Mouse (Mus musculus): ENCODE measurements around the gene Rtkn2.

DNA sequence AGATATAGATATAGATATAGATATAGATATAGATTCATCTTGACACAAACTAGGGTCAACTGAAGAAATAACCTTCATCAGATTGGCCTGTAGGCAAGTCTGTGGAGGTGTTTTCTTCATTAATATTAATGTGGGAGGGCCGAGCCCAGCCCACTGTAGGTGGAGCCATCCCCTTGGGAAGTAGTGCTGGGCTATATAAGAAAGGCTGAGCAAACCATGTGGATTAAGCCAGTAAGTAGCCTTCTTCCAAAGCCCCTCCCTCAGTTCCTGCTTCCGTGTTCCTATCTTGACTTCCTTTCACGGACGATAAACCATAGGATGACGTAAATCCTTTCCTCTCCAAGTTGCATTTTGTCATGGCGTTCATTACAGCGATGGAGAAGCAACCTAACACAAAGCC, 30.5 kb downstream of the Rtkn2 start:
- TF ChIP-seq CTCF (IDR thresholded peaks at IDR 0.05; ENCODE audit: borderline replicate concordance, insufficient read depth, low read depth, low read length) (no peak), POLR2A (IDR thresholded peaks at IDR 0.05; ENCODE audit: borderline replicate concordance, insufficient read depth, low read length) (no peak)

Measured in cerebellum, adult 2 months (tissue).